Mouse (Mus musculus) cerebellum, adult 2 months (tissue): Measurements from ENCODE around the gene Tat.

Experiments used
- CTCF ChIP-seq: fragments of 200-500 bp; IDR thresholded peaks from 2 replicates; pipeline ENCODE4 v1.5.1; 2011; ENCODE audit warnings: low read depth, mild to moderate bottlenecking, control low read depth, low read length, moderate library complexity, borderline replicate concordance; ENCODE audit not compliant: insufficient read depth
- POLR2A ChIP-seq: fragments of 200-500 bp; IDR thresholded peaks from 2 replicates; pipeline ENCODE4 v1.6.1; 2011; ENCODE audit warnings: low read length, control low read depth, borderline replicate concordance; ENCODE audit not compliant: insufficient read depth

DNA sequence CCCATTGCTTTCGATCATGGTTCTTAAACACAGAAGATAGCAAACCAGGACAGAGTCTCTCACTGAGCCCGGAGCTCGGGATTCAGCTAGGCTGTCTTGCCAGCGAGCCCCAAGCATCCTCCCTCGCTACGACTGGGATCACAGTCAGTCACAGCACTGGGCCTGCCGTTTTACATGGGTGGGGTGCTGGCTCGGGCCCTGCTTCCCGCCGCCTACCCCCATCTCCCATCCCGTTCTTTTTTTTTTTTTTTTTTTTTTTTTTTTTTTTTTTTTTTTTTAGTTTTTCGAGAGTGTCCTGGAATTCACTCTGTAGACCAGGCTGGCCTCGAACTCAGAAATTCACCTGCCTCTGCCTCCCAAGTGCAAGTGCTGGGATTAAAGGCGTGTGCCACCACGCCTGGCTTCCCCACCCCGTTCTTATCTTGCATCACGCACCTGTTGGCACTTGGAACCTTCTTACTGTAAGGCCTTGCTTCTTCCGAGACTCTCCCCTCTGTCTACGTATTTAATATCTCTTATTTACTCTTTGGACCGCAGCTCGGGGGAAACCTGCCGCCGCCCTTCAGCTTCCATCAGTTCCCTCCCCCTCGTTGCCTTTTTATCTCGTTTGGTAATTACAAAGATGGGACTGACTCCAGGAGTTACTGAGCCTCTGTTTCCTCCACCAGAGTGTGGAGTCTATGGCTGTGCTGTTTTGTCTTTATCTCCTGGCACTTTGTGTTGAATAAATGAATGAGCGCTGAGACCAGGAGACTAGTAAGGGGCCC lies 18.2 kb downstream of the Tat start:
- no peak for TF ChIP-seq CTCF
- TF ChIP-seq POLR2A, result no peak
